Mouse (Mus musculus) brown adipose tissue, adult 24 weeks (tissue): ENCODE data around the gene Gjd3. TPM values are rescaled to one million over a fixed set of nuclear protein-coding genes. Genes with fewer than 3 reads are reported as not detected.

ENCODE experiments used
- H3K27ac ChIP-seq: fragments of 200-500 bp; replicated peaks from 2 replicates; pipeline ENCODE4 v1.5.1; 2012; ENCODE audit warnings: low read depth, mild to moderate bottlenecking, low read length
- H3K4me1 ChIP-seq: fragments of 200-500 bp; 2 replicates; pipeline ENCODE4 v1.6.1; 2012; ENCODE audit warnings: low read length, mixed read lengths; ENCODE audit not compliant: control insufficient read depth, insufficient read depth, insufficient read length
- H3K4me3 ChIP-seq: fragments of 200-500 bp; 2 replicates; pipeline ENCODE4 v1.5.1; 2012; ENCODE audit warnings: low read depth, mild to moderate bottlenecking, low read length, moderate library complexity; ENCODE audit not compliant: insufficient read depth
- polyA plus RNA-seq: library from polyadenylated mRNA; stranded (reverse); fragments of >200 nt; gene quantifications from 2 replicates; pipeline ENCODE4 v1.2.4, GENCODE M21; 2012; ENCODE audit not compliant: missing spikeins, insufficient read depth, insufficient read length

Gene Gjd3
- polyA plus RNA-seq, 1 experiment = not detected

- H3K4me1 ChIP-seq = peaks cover 28% of the 10 kb centered on the region
- peak overlapping the region; percentile 78 for H3K4me3 ChIP-seq
- peak overlapping the region; percentile 70 for H3K27ac ChIP-seq
Observed at GRCm38 (mm10) chr11:98961051-98961592, 21.7 kb downstream of the Gjd3 start.

GRCm38 (mm10) chr11:98960313-98960906 lies 22.4 kb downstream of the Gjd3 start:
- peak overlapping the region; percentile 78 for H3K4me3 ChIP-seq
- peaks cover 28% of the 10 kb centered on the region for H3K4me1 ChIP-seq
- peak overlapping the region; percentile 70 for H3K27ac ChIP-seq

GRCm38 (mm10) chr11:98959437-98960312 lies 23.1 kb downstream of the Gjd3 start:
- H3K27ac ChIP-seq = peak overlapping the region; percentile 85
- H3K4me1 ChIP-seq = peaks cover 28% of the 10 kb centered on the region
- H3K4me3 ChIP-seq = peak overlapping the region; percentile 78

- Histone ChIP-seq H3K4me1 (peaks cover 30% of the 10 kb centered on the region), H3K27ac (no peak overlapping the region), H3K4me3 (no peak overlapping the region)
Observed at GRCm38 (mm10) chr11:98956340-98956739, 26.5 kb downstream of the Gjd3 start.

GRCm38 (mm10) chr11:98955707-98956235 lies 27.0 kb downstream of the Gjd3 start:
- H3K4me1 ChIP-seq = peaks cover 31% of the 10 kb centered on the region
- H3K27ac ChIP-seq = no peak overlapping the region
- H3K4me3 ChIP-seq = no peak overlapping the region

DNA sequence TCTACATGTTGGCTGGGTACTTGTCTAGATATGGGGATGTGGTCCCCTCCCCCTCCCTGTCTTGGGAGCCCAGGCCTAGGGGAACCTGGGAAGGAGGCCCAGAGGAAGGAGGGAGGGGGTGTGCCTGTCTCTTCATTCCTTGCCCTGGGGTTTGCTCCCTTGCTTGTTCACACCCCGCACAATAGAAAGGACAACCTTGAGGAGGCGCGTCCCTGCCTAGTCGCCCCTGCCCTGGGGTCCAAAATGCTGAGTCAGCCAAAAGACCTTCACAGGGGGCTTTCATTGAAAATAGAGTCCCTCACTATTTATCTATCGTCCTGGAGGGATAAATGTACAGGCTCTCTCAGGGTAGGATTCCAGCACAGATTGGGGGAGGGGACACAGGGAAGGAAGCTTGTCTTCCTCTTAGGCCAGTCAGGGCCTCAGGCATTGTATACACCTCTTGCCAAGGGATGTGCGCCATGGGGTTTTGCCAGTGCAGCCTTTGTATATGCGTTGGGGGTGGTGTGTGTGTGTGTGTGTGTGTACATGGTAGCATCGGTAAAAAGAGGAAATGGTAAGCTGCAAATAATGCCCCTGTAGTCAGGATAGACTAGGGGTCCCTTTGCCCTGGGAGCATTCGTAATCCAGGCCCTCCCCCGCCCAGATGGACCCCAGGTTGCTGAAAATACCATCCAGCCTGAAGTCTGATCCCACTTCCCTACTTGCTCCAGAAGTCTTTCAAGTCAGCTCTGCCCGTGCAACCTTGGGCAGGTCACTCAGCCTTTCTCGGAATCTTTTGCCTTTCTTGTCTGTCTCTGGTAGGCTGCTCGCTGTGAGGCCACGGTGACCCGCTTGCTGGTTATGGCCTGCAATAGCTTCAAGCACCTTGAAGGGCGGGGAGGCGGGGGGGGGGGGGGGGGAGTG lies 27.8 kb downstream of the Gjd3 start:
- Histone ChIP-seq H3K4me1 (peaks cover 37% of the 10 kb centered on the region), H3K4me3 (0 out of 2 replicates have a peak overlapping the region, but pooled peaks have one; percentile 2), H3K27ac (peak overlapping the region; percentile 15)

DNA sequence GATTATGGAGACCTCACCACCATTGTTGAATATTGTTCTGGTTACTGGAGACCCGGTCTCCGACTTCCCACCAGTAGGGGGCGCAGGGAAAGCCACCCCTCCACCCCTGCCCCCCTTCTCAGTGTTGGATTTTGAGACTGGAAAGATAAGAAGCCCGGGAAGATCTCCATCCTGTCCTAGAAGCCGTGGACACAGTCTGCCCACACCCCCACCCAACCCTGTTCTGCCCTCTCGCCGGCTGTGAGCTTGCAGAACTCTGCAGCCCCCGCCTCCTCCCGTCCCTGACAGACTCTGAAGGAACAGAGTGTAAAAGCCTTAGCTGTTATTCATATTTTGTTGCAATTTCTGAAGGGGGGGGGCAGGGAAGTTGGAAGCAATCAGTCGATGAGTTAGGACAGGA lies 28.4 kb downstream of the Gjd3 start:
- H3K4me3 ChIP-seq = 0 out of 2 replicates have a peak overlapping the region, but pooled peaks have one; percentile 2

DNA sequence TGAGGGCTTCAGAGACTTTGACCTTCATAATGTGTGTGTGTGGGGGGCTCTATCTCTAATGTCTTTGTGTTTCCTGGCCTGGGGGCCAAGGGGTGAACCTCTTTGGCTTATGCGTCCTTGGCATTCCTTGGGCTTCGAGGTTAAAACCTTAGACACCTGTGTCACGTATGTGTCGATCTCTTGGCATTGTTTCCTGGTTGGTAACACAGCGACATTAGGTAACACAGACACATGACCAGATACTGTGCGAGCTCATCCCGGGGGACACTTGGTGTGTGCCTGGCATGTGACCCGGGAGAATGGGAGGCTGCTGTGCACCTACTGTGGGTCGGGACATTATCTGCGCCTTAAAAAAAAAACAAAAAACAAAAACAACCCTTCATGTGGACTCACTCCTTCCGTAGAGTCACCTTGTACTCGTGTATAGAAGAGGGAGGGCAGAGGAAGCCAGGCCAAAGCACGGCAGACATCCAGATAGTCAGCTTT lies 28.9 kb downstream of the Gjd3 start:
- Histone ChIP-seq H3K4me3 (no peak overlapping the region), H3K4me1 (peaks cover 46% of the 10 kb centered on the region), H3K27ac (no peak overlapping the region)

More for the DNA sequence above, 28.4 kb downstream of the Gjd3 start:
- Histone ChIP-seq H3K27ac (no peak overlapping the region), H3K4me1 (peaks cover 44% of the 10 kb centered on the region)

GRCm38 (mm10) chr11:98953361-98953760 lies 29.5 kb downstream of the Gjd3 start:
- Histone ChIP-seq H3K4me3 (no peak overlapping the region), H3K4me1 (peaks cover 46% of the 10 kb centered on the region), H3K27ac (no peak overlapping the region)

DNA sequence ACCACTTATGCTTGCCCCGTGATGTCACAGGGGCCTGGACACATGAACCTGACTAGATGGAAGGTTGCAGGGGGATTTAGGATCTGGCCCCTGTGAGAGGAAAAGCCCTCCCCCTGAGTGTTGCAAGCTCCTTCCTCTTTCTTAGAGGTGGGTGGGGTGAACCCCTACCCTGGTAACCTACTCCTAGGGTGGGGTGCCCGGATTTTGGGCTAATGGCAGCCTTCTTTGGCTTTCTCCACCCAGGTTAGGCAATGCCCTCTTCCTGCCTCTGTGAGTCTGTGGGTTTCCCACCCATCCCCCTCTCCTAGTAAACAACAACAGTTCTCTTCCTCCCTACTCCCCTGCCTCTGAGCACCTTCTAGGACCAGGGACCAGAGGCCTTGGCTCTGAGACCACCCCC lies 30.1 kb downstream of the Gjd3 start:
- Histone ChIP-seq H3K4me1 (peaks cover 46% of the 10 kb centered on the region), H3K27ac (no peak overlapping the region; the same call in 1 of the 2 replicates), H3K4me3 (no peak overlapping the region)

DNA sequence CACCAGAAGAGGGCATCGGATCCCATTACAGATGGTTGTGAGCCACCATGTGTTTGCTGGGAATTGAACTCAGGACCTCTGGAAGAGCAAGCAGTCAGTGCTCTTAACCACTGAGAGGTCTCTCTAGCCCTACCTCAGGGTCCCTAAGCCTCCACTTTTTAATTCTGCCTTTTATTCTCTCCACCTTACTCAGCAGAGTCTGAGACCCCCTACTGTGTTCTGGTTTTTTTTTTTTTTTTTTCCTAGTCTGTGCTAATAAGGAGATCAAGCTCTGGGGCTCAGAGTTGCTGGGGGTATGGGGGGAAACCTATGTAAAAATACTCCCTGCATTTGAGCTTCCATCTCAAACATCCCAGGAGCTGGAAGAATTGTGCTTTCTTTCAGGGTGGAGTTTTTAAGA lies 30.7 kb downstream of the Gjd3 start:
- Histone ChIP-seq H3K4me3 (no peak overlapping the region), H3K27ac (no peak overlapping the region), H3K4me1 (peaks cover 46% of the 10 kb centered on the region)

DNA sequence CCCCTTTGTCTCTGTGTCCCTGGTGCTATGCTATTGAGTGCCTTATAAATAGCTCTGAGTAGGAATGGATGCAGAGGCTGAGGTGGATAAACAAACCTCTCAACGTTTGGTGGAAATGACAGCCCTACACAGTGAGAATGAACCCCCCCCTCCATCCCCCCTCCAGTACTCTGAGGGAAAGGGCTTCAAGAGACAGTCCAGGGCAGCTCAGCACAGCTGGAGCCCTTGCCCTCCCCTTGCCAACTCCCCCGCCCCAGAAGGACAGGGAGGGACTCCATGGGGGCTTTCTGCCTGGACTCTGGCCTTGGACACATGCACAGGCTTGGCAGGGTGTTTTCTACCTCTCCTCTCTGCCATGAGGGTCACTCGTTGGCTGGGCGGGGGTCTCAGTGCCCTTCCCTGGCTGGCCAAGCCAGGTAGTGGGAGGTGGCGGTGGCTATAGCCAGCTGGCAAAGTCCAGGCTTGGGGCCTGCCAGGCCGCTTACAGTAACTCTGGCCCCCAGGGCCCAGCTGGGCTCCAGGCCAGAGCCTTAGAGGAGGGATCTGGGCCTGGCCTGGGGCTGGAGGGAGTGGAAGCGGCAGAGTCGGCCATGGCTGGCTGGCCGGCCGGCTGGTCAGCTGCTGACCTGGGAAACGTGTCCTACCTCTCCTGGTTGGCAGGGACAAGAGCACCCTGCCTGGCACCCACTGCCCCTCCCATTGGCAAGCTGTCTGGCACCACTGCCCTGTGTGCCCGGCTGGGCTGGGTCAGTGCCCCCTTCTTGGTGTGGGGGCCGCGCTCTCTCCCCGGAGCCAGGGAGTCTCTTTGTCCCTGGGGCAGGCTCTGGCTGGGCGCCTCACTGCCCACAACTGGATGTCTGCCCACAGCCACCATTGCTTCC lies 31.6 kb downstream of the Gjd3 start:
- H3K4me3 ChIP-seq = peak overlapping the region; percentile 45
- peak overlapping the region; percentile 78 for H3K27ac ChIP-seq
- H3K4me1 ChIP-seq = peaks cover 46% of the 10 kb centered on the region

- H3K4me1 ChIP-seq = peaks cover 49% of the 10 kb centered on the region
- H3K4me3 ChIP-seq = no peak overlapping the region
- no peak overlapping the region for H3K27ac ChIP-seq
Observed at GRCm38 (mm10) chr11:98950484-98950883, 32.3 kb downstream of the Gjd3 start.
